Mouse (Mus musculus) limb, embryonic 15.5 days (tissue): ENCODE data around the gene Arhgdig. TPM values are rescaled to one million over a fixed set of nuclear protein-coding genes. Genes with fewer than 3 reads are reported as not detected.

Experiments
- ATAC-seq: fragments of 200-750 bp; cut with Nextera tagmentation; 2 replicates; pipeline ENCODE4 v1.8.0; 2017; ENCODE audit warnings: low read depth, moderate TSS enrichment; ENCODE audit not compliant: insufficient number of reproducible peaks, low FRiP score, low TSS enrichment
- H3K27ac ChIP-seq: fragments of 300-500 bp; sonication (generic); 2 replicates; pipeline ENCODE4 v1.5.1; 2015; ENCODE audit warnings: moderate library complexity, mild to moderate bottlenecking, inconsistent platforms
- H3K27me3 ChIP-seq: fragments of 300-500 bp; sonication (generic); 2 replicates; pipeline ENCODE4 v1.6.1; 2015; ENCODE audit warnings: inconsistent platforms
- H3K36me3 ChIP-seq: fragments of 300-500 bp; sonication (generic); 2 replicates; pipeline ENCODE4 v1.6.1; 2015; ENCODE audit warnings: inconsistent platforms
- H3K4me1 ChIP-seq: fragments of 300-500 bp; sonication (generic); 2 replicates; pipeline ENCODE4 v1.6.1; 2015; ENCODE audit warnings: inconsistent platforms
- H3K4me2 ChIP-seq: fragments of 300-500 bp; sonication (generic); 2 replicates; pipeline ENCODE4 v1.6.1; 2015; ENCODE audit warnings: mild to moderate bottlenecking, inconsistent platforms
- H3K4me3 ChIP-seq: fragments of 300-500 bp; sonication (generic); 2 replicates; pipeline ENCODE4 v1.5.1; 2015; ENCODE audit warnings: mild to moderate bottlenecking, inconsistent platforms
- H3K9ac ChIP-seq: fragments of 300-500 bp; sonication (generic); 2 replicates; pipeline ENCODE4 v1.6.1; 2015; ENCODE audit warnings: inconsistent platforms
- H3K9me3 ChIP-seq: fragments of 300-500 bp; sonication (generic); 2 replicates; pipeline ENCODE4 v1.6.1; 2016; ENCODE audit warnings: inconsistent platforms
- WGBS: fragments of 180-500 bp; shearing (Covaris S2); methylation state at CpG from one replicate; pipeline ENCODE4 v1.1.7; 2015; 5-methylcytosine and 5-hydroxymethylcytosine counted together
- polyA plus RNA-seq: library from polyadenylated mRNA; unstranded; fragments of >200 nt; fragmentation: Nextera tagmentation; extraction: Ambion mirVana; gene quantifications from 2 replicates; pipeline ENCODE4 v1.2.1, GENCODE M21; 2015

The Arhgdig gene
- polyA plus RNA-seq, 1 experiment from 2014 or later, result 6.5 TPM

GRCm38 (mm10) chr17:26168039-26168438, 39.5 kb downstream of the Arhgdig start:
- WGBS, result 83% methylated on average over 2 of the region's 2 CpGs
- no peak for ATAC-seq
- Histone ChIP-seq H3K27me3 (no peaks in the 10 kb centered on the region), H3K36me3 (peaks cover 15% of the 10 kb centered on the region; the same call in 1 of the 2 replicates), H3K4me2 (no peak overlapping the region), H3K4me3 (no peak overlapping the region), H3K27ac (no peak overlapping the region), H3K9ac (no peak overlapping the region), H3K9me3 (no peaks in the 10 kb centered on the region), H3K4me1 (no peaks in the 10 kb centered on the region)

- Histone ChIP-seq H3K27me3 (no peaks in the 10 kb centered on the region), H3K9ac (no peak overlapping the region), H3K4me3 (no peak overlapping the region), H3K9me3 (no peaks in the 10 kb centered on the region), H3K36me3 (peaks cover 12% of the 10 kb centered on the region; the same call in 1 of the 2 replicates), H3K4me1 (no peaks in the 10 kb centered on the region), H3K4me2 (no peak overlapping the region), H3K27ac (no peak overlapping the region)
- WGBS, result 90% methylated on average over 1 of the region's 1 CpGs
- no peak for ATAC-seq
These were observed 44.9 kb downstream of the Arhgdig start for GRCm38 (mm10) chr17:26162736-26163135.

GRCm38 (mm10) chr17:26151886-26152630, 55.5 kb downstream of the Arhgdig start:
- ATAC-seq, result no peak
- Histone ChIP-seq H3K27me3 (no peaks in the 10 kb centered on the region), H3K4me2 (no peak overlapping the region), H3K9me3 (no peaks in the 10 kb centered on the region), H3K9ac (no peak overlapping the region), H3K27ac (no peak overlapping the region), H3K4me1 (no peaks in the 10 kb centered on the region), H3K36me3 (peaks cover 63% of the 10 kb centered on the region), H3K4me3 (no peak overlapping the region)
- 95% methylated on average over 2 of the region's 2 CpGs for WGBS

Other genes starting within 250 kb of the Arhgdig start
- gene Capn15, start 222.0 kb downstream of the Arhgdig start, polyA plus RNA-seq, result 24.5 and 29.0 TPM in 2 replicates
- 13.1 and 16.8 TPM in 2 replicates for gene Rab11fip3, start 138.2 kb downstream of the Arhgdig start, polyA plus RNA-seq
- 39.8 and 40.9 TPM in 2 replicates for gene Decr2, start 117.4 kb downstream of the Arhgdig start, polyA plus RNA-seq
- 92.6 and 95.8 TPM in 2 replicates for gene Nme4, start 112.2 kb downstream of the Arhgdig start, polyA plus RNA-seq
- gene Tmem8, start 94.5 kb downstream of the Arhgdig start, polyA plus RNA-seq, result 2.0 and 2.7 TPM in 2 replicates
- 178 and 185 TPM in 2 replicates for gene Mrpl28, start 84.3 kb downstream of the Arhgdig start, polyA plus RNA-seq
- 9.3 TPM in 2 replicates for gene Axin1, start 69.1 kb downstream of the Arhgdig start, polyA plus RNA-seq
- 0.40 TPM in 2 replicates for gene Pdia2, start 8.7 kb downstream of the Arhgdig start, polyA plus RNA-seq
- gene Rgs11, start 4.8 kb downstream of the Arhgdig start, polyA plus RNA-seq, result 8.7 and 9.6 TPM in 2 replicates
- gene Fam234a, start 36.5 kb upstream of the Arhgdig start, polyA plus RNA-seq, result 60.6 and 64.2 TPM in 2 replicates
- gene Luc7l, start 45.1 kb upstream of the Arhgdig start, polyA plus RNA-seq, result 96.4 and 102 TPM in 2 replicates
- 0.68 and 0.90 TPM in 2 replicates for gene Neurl1b, start 207.0 kb upstream of the Arhgdig start, polyA plus RNA-seq